Mouse (Mus musculus): ENCODE measurements at regions not wholly inside any gene's neighbourhood (a gene's known extent, or its start where the extent isn't known, plus 50 kb on each side); places are given as distances from the start of the nearest gene placed in this dataset.
"Not testable (repeated sequence)": the region's sequence is repeated elsewhere in the genome, so short reads cannot be mapped to it uniquely, and the experiment has no call there.

DNA sequence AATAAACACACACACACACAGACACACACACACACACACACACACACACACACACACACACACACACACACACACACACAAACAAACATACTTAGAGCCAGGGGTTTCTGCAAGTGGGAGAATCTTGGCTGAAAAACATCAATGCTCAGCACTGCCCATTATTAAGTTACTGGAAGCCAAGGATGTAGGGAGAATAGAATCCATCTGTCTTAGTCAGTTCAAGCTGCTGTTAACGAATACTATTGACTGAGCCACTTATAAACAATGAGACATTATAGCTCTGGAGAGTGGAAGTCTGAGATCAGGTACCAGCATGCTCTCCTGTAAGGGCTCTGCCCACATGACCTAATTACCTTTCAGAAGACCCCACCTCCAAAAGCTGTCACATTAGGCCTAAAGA, 87.4 kb downstream of the Fam174b start:
- H3K27me3 ChIP-seq (ENCODE audit: insufficient read depth, low read length) = no peaks in the 10 kb centered on the region
- DNase-seq = no peak
- no peaks in the 10 kb centered on the region for H3K4me1 ChIP-seq (ENCODE audit: insufficient read depth)
- H3K27ac ChIP-seq (ENCODE audit: low read depth) = no peak overlapping the region
- H3K9ac ChIP-seq = no peak overlapping the region
- H3K4me2 ChIP-seq = no peak overlapping the region
- no peak for TF ChIP-seq CTCF (IDR thresholded peaks at IDR 0.05; ENCODE audit: low read depth)
- no peaks in the 10 kb centered on the region for H3K9me3 ChIP-seq (ENCODE audit: low read depth, low read length)
- WGBS = 26% methylated on average over 1 of the region's 1 CpGs
- no peak for ATAC-seq (ENCODE audit: insufficient read depth)
- H3K36me3 ChIP-seq (ENCODE audit: insufficient read depth) = no peaks in the 10 kb centered on the region
- no peak overlapping the region for H3K4me3 ChIP-seq (ENCODE audit: low read depth, low read length)

DNA sequence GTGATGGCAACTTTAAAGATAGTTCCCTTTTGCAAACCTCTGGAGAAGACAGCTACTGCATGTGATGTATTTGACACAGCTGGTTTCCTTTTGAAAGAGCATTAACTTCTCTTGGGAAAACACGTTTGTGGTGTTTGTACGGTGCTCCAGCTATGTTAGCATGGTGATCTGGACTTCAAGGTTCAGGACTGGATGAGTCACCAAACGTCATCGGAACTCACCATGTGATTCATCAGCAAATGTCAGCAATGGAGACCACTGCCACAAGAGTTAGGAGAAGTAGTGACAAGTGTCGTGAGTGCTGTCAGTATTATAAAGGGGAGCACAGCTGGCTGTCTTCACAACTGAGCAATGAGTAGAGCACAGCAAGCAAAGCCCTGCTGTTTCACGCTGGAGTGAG, 90.5 kb downstream of the Fam174b start:
- ATAC-seq (ENCODE audit: insufficient read depth) (no peak), DNase-seq (no peak)
- Histone ChIP-seq H3K4me2 (no peak overlapping the region), H3K9ac (no peak overlapping the region), H3K4me1 (ENCODE audit: insufficient read depth) (no peaks in the 10 kb centered on the region), H3K4me3 (ENCODE audit: low read depth, low read length) (no peak overlapping the region), H3K36me3 (ENCODE audit: insufficient read depth) (no peaks in the 10 kb centered on the region), H3K27me3 (ENCODE audit: insufficient read depth, low read length) (no peaks in the 10 kb centered on the region), H3K9me3 (ENCODE audit: low read depth, low read length) (no peaks in the 10 kb centered on the region), H3K27ac (ENCODE audit: low read depth) (no peak overlapping the region)
- TF ChIP-seq CTCF (IDR thresholded peaks at IDR 0.05; ENCODE audit: low read depth) = no peak
- 63% methylated on average over 6 of the region's 6 CpGs for WGBS

DNA sequence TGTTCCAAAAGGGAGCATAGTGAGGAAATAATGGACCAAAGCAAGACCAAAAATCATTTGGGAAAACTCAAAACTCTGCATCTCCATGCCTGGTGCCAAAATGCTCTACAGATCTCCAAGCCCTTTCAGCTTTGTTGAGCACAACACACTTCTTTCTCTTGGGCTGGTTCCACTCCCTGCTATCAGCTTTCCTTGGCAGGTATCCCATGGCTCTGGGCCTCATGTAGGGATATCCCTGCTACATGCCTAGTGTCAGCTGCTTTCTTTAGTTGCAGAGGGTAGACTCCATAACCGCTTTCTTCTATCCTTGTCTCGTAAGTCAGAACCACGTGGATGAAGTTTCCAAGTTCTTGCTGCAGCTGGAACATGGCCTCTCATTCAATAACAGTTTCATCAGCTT, 100.3 kb downstream of the Fam174b start:
- Histone ChIP-seq H3K9me3 (ENCODE audit: low read depth, low read length) (no peaks in the 10 kb centered on the region), H3K4me1 (ENCODE audit: insufficient read depth) (no peaks in the 10 kb centered on the region), H3K4me3 (ENCODE audit: low read depth, low read length) (no peak overlapping the region), H3K4me2 (no peak overlapping the region), H3K27me3 (ENCODE audit: insufficient read depth, low read length) (no peaks in the 10 kb centered on the region), H3K36me3 (ENCODE audit: insufficient read depth) (no peaks in the 10 kb centered on the region), H3K9ac (no peak overlapping the region), H3K27ac (ENCODE audit: low read depth) (no peak overlapping the region)
- TF ChIP-seq CTCF (IDR thresholded peaks at IDR 0.05; ENCODE audit: low read depth) = no peak
- ATAC-seq (ENCODE audit: insufficient read depth) = no peak
- no peak for DNase-seq
- 80% methylated on average over 3 of the region's 3 CpGs for WGBS

DNA sequence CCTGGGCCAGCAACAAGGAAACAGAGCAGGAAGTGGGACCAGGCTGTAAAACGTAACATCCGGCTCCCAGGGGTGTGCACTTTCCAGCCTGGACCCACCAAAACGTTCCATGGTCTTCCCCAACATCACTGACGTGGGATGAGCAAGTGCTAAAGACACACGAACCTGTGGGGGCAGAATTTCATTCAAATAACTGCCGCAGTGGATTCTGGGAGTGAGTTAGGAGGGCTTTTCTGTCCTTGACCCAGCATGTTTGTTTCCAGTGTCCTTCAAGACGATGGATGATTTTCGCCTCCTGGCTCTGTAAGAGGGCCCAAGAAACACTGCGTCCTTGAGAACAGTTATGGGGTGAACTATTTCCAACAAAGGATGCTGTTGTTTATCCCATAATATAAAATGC, 112.1 kb downstream of the Fam174b start:
- no peaks in the 10 kb centered on the region for H3K36me3 ChIP-seq (ENCODE audit: insufficient read depth)
- H3K4me1 ChIP-seq (ENCODE audit: insufficient read depth) = no peaks in the 10 kb centered on the region
- no peak overlapping the region for H3K4me2 ChIP-seq
- H3K27me3 ChIP-seq (ENCODE audit: insufficient read depth, low read length) = no peaks in the 10 kb centered on the region
- H3K4me3 ChIP-seq (ENCODE audit: low read depth, low read length) = no peak overlapping the region
- no peak overlapping the region for H3K27ac ChIP-seq (ENCODE audit: low read depth)
- DNase-seq (no peak), ATAC-seq (ENCODE audit: insufficient read depth) (no peak)
- 65% methylated on average over 9 of the region's 9 CpGs for WGBS
- H3K9ac ChIP-seq = no peak overlapping the region
- H3K9me3 ChIP-seq (ENCODE audit: low read depth, low read length) = no peaks in the 10 kb centered on the region
- TF ChIP-seq CTCF (IDR thresholded peaks at IDR 0.05; ENCODE audit: low read depth) = no peak

DNA sequence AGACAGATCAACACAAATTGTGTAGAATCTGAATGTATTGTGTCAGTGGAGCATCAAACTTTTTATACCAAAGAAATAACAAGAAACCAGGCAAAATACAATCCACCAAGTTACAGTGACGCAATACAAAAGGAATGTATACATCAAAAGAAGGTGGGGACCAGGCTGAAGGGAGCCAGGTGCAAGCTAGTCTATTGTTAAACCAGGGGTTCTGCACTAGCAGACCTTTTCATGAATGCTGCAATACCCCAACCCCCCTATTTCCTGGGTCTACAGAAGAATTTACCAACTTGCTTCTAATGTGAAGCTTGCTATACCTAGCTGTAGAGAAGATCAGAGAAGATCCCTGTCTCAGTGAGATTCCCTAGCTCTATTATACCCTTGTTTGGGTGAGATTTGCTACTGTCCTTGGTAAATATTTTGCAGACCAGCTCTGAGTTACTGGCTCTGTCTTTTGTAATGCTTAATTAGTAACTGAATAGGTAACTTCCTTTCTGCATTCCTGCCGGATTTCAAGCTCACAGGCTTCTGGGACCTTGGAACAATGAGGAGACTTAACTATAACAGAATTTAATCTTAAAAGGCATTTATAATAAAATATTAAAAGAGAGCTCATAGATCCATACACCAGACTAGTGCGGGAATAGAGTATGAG, 113.3 kb downstream of the Fam174b start:
- DNase-seq; ATAC-seq (ENCODE audit: insufficient read depth); H3K4me1 ChIP-seq (ENCODE audit: insufficient read depth); H3K4me3 ChIP-seq (ENCODE audit: low read depth, low read length); H3K27me3 ChIP-seq (ENCODE audit: insufficient read depth, low read length); H3K4me2 ChIP-seq; H3K36me3 ChIP-seq (ENCODE audit: insufficient read depth); H3K27ac ChIP-seq (ENCODE audit: low read depth); H3K9ac ChIP-seq; H3K9me3 ChIP-seq (ENCODE audit: low read depth, low read length): not testable (repeated sequence)
- WGBS = 69% methylated on average over 3 of the region's 3 CpGs

DNA sequence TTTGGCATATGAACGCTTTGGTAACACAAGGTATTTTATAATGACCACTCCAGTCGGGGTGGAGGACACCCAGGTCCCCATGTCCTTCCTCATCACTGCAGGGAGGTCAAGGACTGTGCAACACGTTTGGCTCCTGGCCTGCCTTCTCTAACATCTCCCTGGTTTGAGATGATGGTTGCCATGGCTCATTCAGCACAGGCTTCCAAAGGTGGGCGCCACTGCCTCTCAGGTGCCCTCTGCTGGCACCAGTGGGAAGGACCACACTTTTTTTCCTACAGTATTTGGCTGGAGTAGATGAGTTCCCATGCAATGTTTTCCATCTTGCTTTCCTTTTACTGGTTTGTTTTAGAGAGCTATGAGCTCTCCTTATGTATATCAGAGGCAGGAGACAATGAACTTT, 115.4 kb downstream of the Fam174b start:
- Histone ChIP-seq H3K4me1 (ENCODE audit: insufficient read depth) (no peaks in the 10 kb centered on the region), H3K36me3 (ENCODE audit: insufficient read depth) (no peaks in the 10 kb centered on the region), H3K4me2 (no peak overlapping the region), H3K27ac (ENCODE audit: low read depth) (no peak overlapping the region), H3K9me3 (ENCODE audit: low read depth, low read length) (no peaks in the 10 kb centered on the region), H3K27me3 (ENCODE audit: insufficient read depth, low read length) (no peaks in the 10 kb centered on the region), H3K9ac (no peak overlapping the region), H3K4me3 (ENCODE audit: low read depth, low read length) (no peak overlapping the region)
- peak; percentile 72 for DNase-seq
- peak; percentile 90 for TF ChIP-seq CTCF (IDR thresholded peaks at IDR 0.05; ENCODE audit: low read depth)
- WGBS = 40% methylated on average over 4 of the region's 4 CpGs
- no peak for ATAC-seq (ENCODE audit: insufficient read depth)

DNA sequence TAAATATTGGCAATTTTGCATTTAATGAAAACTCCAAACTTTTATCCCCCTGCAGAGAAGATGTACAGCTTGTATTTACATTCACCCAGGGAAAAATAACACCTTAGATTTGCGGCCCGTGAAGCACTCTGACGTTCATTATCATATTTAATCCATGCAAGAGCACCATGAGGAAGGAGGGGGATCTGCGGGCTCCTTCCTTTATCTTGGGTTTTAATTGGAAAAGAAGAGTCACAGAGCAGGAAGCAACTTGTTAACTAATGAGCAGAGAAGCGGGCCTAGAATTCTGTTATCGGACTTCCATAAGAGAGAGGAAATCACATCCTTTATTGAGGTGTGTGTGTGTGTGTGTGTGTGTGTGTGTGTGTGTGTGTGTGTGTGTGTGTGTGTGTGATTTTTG, 116.8 kb downstream of the Fam174b start:
- no peak for DNase-seq
- Histone ChIP-seq H3K4me2 (no peak overlapping the region), H3K4me3 (ENCODE audit: low read depth, low read length) (no peak overlapping the region), H3K36me3 (ENCODE audit: insufficient read depth) (no peaks in the 10 kb centered on the region), H3K27me3 (ENCODE audit: insufficient read depth, low read length) (no peaks in the 10 kb centered on the region), H3K27ac (ENCODE audit: low read depth) (no peak overlapping the region), H3K4me1 (ENCODE audit: insufficient read depth) (no peaks in the 10 kb centered on the region), H3K9ac (no peak overlapping the region), H3K9me3 (ENCODE audit: low read depth, low read length) (no peaks in the 10 kb centered on the region)
- WGBS = 70% methylated on average over 6 of the region's 6 CpGs
- ATAC-seq (ENCODE audit: insufficient read depth) = no peak
- TF ChIP-seq CTCF (IDR thresholded peaks at IDR 0.05; ENCODE audit: low read depth) = no peak

DNA sequence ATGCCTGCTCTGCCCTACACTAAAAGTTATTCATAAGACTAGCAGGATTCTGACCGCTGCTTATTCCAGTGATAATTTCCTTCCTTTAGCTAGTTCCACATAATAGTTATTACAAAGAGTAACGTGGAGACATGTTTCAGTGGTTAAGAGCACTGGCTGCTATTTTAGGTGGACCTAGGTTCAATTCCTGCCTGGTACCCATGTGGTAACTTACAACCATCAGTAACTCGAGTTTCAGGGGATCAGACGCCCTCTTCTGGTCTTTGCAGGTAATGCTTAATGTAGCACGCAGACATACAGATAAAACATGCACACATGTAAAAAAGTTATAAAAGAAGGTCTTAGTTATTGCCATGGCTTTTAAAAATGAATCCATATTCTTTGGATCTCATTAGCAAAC, 125.0 kb downstream of the Fam174b start:
- no peak for ATAC-seq (ENCODE audit: insufficient read depth)
- Histone ChIP-seq H3K4me1 (ENCODE audit: insufficient read depth) (no peaks in the 10 kb centered on the region), H3K9me3 (ENCODE audit: low read depth, low read length) (no peaks in the 10 kb centered on the region), H3K27me3 (ENCODE audit: insufficient read depth, low read length) (no peaks in the 10 kb centered on the region), H3K4me3 (ENCODE audit: low read depth, low read length) (no peak overlapping the region), H3K9ac (no peak overlapping the region), H3K36me3 (ENCODE audit: insufficient read depth) (no peaks in the 10 kb centered on the region), H3K4me2 (no peak overlapping the region), H3K27ac (ENCODE audit: low read depth) (no peak overlapping the region)
- peak; percentile 27; the same call in 1 of the 2 replicates for TF ChIP-seq CTCF (IDR thresholded peaks at IDR 0.05; ENCODE audit: low read depth)
- DNase-seq = peak; percentile 18
- WGBS = 63% methylated on average over 5 of the region's 5 CpGs

Measured in lung, embryonic 14.5 days (tissue).